Mouse (Mus musculus) embryo, embryonic 10.5 days (tissue): ENCODE results near the gene Ndufs3.
"Not testable (repeated sequence)": the region's sequence is repeated elsewhere in the genome, so short reads cannot be mapped to it uniquely, and the experiment has no call there.

Experiments
- DNase-seq: peaks from one replicate; pipeline ENCODE4 v3.0.0-alpha.2; 2015; ENCODE audit warnings: low spot score

Ndufs3 gene

GRCm38 (mm10) chr2:90904856-90905224 is 213 bp upstream of the Ndufs3 start:
- peak; percentile 81 for DNase-seq

GRCm38 (mm10) chr2:90903398-90903797 is 1.2 kb downstream of the Ndufs3 start:
- no peak for DNase-seq

DNA sequence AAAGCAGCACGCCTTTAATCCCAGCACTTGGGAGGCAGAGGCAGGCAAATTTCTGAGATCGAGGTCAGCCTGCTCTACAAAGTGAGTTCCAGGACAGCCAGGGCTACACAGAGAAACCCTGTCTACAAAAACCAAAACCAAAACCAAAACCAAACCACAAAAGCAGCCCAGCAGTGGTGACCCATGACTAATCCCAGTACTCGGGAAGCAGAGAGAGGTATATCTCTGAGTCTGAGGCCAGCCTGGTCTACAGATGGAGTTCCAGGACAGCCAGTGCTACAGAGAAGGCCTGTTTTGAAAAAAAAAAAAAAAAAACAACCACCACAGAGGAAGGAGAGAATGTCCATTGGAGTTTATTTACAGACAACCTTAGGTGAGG is 10.3 kb downstream of the Ndufs3 start:
- not testable (repeated sequence) for DNase-seq

- no peak for DNase-seq
Measured at GRCm38 (mm10) chr2:90893673-90894298, 10.8 kb downstream of the Ndufs3 start.

- DNase-seq, result peak; percentile 67
Measured at GRCm38 (mm10) chr2:90889550-90890548, 14.8 kb downstream of the Ndufs3 start.

- no peak for DNase-seq
Measured at GRCm38 (mm10) chr2:90887627-90888026, 17.0 kb downstream of the Ndufs3 start.

- peak; percentile 12 for DNase-seq
Measured at GRCm38 (mm10) chr2:90886436-90886835, 18.2 kb downstream of the Ndufs3 start.

DNA sequence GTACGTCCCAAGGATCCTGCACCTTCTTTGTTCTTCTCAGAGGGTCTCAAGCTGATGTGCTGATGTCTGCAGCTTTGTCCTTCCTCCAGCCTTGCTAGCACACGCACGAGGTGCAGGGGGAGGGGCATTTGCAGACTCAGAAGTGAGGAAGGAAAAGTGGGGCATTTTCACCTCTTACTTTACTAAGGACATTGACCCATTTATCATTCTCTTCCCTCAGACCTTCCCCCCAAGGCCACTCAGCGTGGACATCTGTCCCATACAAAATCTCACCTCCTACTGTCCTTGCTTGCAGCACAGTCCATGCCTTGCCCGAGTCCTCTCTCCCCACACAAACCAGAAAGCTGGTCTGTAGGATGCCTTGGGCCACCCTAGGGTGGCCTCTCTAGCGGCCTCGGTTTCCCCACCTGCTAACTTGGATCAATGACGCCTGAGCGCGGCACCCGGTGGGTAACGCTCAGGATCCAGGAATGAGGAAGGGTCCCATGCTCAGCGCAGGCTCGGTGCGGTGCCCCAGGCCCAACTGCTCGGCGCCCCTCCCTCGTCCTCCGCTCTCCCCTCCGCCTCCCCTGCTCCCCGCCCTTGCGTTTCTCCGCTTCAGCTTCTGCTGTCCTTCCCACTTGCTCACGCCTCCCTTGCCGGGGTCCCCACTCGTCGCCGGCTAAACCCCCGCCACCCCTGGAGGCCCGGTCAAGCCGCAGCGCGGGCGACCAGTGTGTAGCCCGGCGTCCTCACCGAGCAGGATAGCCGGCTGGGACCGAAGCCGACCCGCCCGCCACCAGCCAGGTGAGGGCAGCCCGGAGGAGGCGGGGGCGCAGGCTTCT is 19.2 kb downstream of the Ndufs3 start, which contains the start of gene C1qtnf4:
C1qtnf4 (plus strand) TSS at position 643 of the 824 bp plus-strand sequence.
- peak; percentile 64 for DNase-seq

GRCm38 (mm10) chr2:90881824-90882223 is 22.8 kb downstream of the Ndufs3 start:
- DNase-seq, result no peak

- DNase-seq, result no peak
Measured at GRCm38 (mm10) chr2:90880144-90880785, 24.4 kb downstream of the Ndufs3 start.

DNA sequence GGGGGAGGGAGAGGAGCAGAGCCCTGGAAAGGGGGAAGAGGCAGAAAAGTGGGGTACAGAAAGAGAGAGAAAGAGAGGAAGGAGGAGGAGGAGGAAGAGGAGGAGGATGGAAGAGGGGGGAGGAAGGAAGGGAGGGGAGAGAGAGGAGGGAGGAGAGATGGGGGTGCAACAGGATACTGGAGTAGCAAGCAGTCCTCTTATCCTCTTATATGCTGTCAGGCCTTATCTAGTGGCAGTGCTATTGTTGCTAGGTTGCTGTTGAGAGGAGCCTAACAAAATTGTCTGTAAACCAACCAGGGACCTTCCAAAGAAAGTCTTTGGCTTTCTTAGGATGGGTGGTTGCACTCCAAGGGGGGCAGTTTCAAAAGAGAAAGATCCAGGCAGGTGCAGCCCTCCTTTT is 25.2 kb downstream of the Ndufs3 start:
- DNase-seq, result no peak

- DNase-seq, result no peak
Measured at GRCm38 (mm10) chr2:90877584-90878259, 26.9 kb downstream of the Ndufs3 start.

- DNase-seq, result no peak
Measured at GRCm38 (mm10) chr2:90875239-90875638, 29.4 kb downstream of the Ndufs3 start.

GRCm38 (mm10) chr2:90874025-90874424 is 30.6 kb downstream of the Ndufs3 start:
- DNase-seq, result no peak

DNA sequence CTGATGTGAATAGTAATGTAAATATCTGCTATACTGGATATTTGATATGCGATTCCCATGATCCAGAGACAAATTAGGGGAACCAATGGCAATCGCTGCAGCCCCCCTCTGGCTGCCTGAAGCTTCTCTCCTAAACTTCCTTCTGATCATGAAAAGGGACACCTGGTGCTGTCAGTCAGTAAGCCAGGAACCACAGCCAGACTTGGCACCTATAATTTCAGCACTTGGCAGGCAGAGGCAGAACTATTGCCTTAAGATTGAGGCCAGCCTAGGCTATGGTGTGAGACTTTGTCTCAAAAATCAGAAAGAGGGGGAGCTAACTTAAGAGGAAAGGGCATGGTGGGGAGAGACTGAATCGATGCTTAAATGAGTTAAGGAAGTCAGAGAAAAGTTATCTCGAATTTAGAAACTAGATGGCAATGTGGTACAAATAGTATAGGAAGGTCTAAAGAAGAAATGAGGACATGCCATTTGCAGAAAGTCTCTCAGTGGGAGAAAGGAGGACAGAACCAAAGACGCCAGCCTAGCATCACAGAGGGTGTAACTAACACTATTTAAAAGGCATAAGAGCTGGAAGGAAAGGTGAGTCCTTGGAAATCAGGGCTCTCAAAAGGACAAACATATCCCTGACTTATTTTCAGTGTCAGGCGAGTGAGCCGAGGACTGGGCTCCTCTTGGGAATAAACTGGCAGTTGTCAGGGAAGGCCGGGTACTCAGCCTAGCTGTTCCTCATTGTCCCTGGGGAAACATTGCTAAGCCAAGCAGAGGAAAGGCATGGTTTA is 33.3 kb downstream of the Ndufs3 start:
- DNase-seq, result no peak

GRCm38 (mm10) chr2:90870136-90870601 is 34.5 kb downstream of the Ndufs3 start:
- DNase-seq, result no peak

DNA sequence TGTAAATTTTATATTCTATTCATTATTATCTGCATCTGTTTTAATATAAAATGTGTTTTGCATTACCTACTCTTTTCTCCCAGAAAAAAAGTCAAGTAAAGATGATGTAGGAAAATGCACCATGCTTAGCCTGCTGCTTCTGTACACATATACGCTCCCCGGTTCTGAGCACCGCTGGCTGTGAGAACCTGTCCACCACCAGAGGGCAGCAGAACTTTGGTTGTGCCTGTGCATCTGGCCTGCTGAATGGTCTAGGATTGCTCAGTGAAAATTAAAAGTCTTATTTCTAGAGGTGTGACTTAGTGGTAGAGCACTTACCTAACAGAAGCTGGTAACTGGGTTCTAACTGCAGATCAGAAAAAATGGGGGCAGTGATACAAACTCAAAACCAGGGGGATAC is 38.1 kb downstream of the Ndufs3 start:
- DNase-seq, result peak; percentile 87

DNA sequence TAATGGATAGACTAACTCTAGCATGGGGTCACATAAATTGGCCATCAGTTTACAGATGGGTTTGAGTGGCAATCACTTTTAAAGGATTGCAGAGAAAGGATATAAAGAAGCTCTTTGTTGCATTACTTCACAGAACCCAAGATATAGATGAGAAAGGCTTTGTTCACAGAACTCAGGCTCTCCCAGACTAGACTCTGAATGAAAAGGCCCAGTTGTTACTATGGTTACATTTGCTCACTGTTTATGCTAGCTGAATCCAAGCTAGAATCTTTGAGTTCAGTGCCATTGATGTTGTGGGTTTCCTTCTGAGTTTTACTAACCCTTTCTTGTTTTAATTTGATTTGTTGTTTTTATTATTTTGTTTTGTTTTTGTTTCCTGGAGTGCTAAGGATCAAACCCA is 40.4 kb downstream of the Ndufs3 start:
- peak; percentile 28 for DNase-seq

GRCm38 (mm10) chr2:90861486-90861885 is 43.1 kb downstream of the Ndufs3 start:
- DNase-seq, result no peak

- DNase-seq, result no peak
Measured at GRCm38 (mm10) chr2:90850401-90850800, 54.2 kb downstream of the Ndufs3 start.
